Mouse (Mus musculus): ENCODE data around the gene Rnf2. TPM values are rescaled to one million over a fixed set of nuclear protein-coding genes. Genes with fewer than 3 reads are reported as not detected.
A peak's percentile ranks its signal among the peaks of the same experiment; 100 is the strongest.
"Not testable (repeated sequence)": the region's sequence is repeated elsewhere in the genome, so short reads cannot be mapped to it uniquely, and the experiment has no call there.

The Rnf2 gene
- total RNA-seq, 2 experiments from 2014 or later = 11.5 to 13.4 TPM

- intact Hi-C loops (cut with DNase I) = no loop called here
- no peak for DNase-seq
Measured at GRCm38 (mm10) chr1:151492419-151492818, 8.3 kb downstream of the Rnf2 start.

- intact Hi-C loops (cut with DNase I) = no loop called here
- DNase-seq = no peak
Measured at GRCm38 (mm10) chr1:151489806-151490205, 10.9 kb downstream of the Rnf2 start.

GRCm38 (mm10) chr1:151484754-151485153, 16.0 kb downstream of the Rnf2 start:
- no peak for DNase-seq
- intact Hi-C loops (cut with DNase I) = no loop called here

DNA sequence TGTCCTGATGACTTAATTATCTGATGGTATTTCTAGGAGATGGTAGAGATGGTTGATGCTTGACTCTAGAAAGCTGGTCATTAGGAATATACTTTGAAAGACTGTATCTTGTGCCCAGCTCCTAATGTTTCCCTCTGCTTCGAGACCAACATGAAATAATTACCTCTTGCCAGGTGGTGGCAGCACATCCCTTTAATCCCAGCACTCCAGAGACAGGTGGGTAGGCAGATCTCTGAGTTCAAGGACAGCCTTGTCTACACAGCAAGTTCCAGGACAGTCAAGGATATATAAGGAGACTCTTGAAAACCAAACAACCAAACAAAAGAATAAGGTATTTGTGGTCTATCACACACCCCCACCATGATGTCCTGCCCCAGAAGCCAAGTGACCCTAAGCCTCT, 17.2 kb downstream of the Rnf2 start:
- intact Hi-C loops (cut with DNase I) = no loop called here
- no peak for DNase-seq

- intact Hi-C loops (cut with DNase I) = no loop called here
- DNase-seq = no peak
Measured at GRCm38 (mm10) chr1:151482497-151482896, 18.3 kb downstream of the Rnf2 start.

DNA sequence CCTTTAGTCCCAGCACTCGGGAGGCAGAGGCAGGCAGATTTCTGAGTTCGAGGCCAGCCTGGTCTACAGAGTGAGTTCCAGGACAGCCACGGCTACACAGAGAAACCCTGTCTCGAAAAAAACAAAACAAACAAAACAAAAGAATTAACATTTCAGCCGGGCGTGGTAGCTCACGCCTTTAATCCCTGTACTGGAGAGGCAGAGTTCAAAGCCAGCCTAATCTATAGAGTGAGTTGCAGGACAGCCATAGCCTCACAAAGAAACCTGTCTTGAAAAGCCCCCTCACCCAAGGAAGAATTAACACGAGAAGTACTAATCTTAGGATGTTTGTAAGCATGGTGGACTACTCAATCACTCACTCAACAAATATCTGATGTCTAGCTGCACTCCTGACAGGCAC, 28.4 kb downstream of the Rnf2 start:
- DNase-seq; intact Hi-C loops (cut with DNase I): not testable (repeated sequence)

DNA sequence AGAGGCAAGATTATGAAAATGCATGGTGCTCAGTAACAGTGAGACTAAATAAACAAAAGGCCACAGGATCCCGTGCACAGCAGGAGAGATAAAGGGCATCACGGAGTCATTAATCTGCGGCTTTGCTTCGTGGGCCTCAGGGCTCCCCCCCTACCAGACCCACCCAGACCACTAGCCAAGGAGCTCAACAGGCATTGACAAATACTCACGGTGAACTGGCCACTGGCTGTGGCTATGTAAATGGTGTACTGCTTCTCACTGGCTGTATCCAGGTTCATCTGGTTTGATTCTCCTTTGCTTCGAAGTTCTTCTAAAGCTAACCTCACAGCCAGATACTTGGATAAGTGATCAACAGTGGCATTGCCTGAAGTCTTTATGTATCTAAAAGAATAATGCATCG, 29.3 kb downstream of the Rnf2 start:
- no peak for DNase-seq
- intact Hi-C loops (cut with DNase I) = no loop called here

DNA sequence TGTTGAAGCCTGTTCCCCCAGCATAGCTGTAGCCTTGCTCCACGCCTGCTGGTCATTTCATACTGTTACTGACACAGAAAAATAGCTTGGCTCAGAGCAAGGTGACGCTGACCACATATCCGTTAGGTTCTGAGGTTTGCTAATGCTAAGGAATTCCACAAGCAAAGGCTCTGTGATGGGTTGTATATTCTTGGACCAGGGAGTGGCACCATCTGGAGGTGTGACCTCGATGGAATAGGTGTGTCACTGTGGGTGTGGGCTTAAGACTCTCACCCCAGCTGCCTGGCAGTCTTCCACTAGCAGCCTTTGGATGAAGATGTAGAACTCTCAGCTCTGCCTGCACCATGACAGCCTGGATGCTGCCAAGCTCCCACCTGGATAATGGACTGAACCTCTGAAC, 34.2 kb downstream of the Rnf2 start:
- no peak for DNase-seq
- intact Hi-C loops (cut with DNase I) = no loop called here

DNA sequence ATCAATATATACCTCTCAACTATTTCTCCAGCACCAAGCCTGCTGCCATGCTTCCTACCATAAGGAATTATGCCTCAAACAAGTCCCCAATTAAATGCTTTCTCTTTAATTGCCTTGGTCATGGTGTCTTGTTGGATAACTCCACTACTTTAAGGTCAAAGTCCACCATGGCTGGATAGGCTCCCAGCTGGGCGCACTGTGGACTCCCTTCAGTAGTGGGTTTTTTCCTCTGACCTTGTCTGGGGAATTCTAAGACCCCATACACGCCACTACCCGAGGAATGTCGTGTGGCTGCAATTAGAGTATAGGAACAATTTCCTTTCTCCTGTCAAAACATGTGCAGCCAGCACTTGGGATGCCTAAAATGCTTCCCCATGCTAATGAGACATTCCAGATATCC, 35.8 kb downstream of the Rnf2 start:
- DNase-seq = no peak
- intact Hi-C loops (cut with DNase I) = no loop called here

GRCm38 (mm10) chr1:151461265-151461664, 39.5 kb downstream of the Rnf2 start:
- DNase-seq = no peak
- intact Hi-C loops (cut with DNase I) = no loop called here

DNA sequence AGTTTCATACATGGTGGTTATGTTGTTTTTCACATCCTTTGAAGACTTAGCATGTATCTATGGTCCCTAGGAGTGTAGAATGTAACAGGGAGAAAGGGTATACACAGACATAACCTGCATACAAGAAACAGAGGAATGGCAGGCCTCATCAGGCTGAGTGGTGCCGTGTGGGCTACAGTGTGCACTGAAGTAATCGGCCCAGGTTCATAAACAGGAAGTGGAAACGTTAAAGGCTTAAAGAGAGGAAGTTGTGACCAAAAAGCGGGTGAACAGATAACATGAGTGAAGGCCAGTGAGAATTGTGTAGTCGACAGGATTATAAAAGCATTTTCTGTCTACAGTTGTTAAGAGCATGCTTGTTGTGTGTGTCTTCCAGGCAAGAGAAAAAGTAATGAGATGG, 43.7 kb downstream of the Rnf2 start:
- DNase-seq = no peak
- intact Hi-C loops (cut with DNase I) = no loop called here

GRCm38 (mm10) chr1:151451946-151452345, 48.8 kb downstream of the Rnf2 start:
- intact Hi-C loops (cut with DNase I) = no loop called here
- no peak for DNase-seq

DNA sequence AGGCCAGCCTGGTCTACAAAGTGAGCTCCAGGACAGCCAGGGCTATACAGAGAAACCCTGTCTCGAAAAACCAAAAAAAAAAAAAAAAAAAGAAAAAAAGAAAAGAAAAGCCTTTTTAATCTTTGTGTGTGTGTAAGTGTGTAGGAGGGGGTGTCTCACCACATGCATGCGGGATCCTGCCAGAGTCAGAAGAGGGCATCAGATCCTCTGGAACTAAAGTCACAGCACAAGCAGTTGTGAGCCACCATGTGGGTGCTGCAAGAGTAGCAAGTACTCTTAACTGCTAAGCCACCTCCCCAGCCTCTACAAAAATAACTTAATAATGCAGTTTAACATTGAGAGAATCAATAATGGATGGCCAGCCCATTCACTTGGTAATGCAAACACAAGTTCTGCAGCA, 49.9 kb downstream of the Rnf2 start:
- DNase-seq = no peak
- intact Hi-C loops (cut with DNase I) = no loop called here

DNA sequence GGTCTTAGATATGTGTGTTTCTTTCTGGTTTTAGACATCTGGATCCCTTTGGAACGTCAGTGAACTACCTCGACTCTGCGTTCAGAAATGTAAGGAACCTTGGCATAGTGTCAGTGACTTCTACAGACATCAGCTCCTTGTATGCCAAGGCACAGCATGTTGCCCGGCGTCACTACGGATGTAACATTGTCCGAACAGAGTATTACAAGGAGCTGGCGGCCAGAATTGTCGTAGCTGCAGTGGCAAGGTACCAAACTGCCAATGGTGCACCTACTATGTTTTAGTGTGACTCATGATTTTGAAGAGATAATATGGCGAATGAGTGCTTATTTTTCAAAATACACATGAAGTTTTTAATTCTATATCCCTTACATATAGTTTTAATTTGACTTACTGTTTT, 50.9 kb downstream of the Rnf2 start:
- intact Hi-C loops (cut with DNase I) = no loop called here

DNA sequence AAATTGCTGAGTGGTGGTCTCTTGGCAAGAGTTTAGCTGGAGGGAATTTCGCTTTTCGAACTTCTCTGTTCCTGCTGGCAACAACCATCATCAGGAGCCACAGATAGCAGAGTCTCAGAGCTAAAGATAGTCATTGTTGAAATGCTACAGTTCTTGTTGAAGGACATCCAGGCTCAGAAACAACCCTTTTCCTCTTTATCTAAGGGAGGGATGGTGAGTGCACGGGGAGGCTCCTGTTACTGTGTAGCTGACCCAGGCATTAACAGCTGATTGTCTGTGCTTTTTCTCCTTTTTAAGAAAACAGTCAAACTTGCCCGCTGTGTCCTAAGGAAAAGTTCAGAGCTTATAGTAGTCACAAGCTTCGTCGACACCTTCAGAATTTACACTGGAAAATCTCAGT, 65.3 kb downstream of the Rnf2 start:
- intact Hi-C loops (cut with DNase I) = no loop called here
- no peak for DNase-seq

More for the DNA sequence above, 50.9 kb downstream of the Rnf2 start:
- DNase-seq = no peak

DNA sequence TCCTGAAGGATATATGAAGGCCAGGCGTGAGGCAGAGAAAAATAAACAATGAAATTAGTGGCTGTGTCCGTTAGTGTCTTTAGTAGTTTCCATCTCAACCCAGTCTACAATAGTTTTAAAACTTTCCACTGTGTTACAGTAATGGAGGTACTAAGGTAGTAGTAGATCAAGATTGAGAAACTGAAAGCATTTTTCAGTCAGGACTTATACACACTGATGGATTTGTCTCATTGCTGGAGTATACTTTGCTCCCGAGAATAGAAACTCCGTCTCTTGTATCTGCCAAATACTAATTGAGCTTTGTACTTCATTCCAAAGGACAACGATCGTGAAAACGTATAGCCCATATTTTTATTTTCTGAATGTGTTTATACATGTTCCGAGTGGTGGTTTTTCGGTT, 71.4 kb downstream of the Rnf2 start:
- intact Hi-C loops (cut with DNase I) = no loop called here

DNA sequence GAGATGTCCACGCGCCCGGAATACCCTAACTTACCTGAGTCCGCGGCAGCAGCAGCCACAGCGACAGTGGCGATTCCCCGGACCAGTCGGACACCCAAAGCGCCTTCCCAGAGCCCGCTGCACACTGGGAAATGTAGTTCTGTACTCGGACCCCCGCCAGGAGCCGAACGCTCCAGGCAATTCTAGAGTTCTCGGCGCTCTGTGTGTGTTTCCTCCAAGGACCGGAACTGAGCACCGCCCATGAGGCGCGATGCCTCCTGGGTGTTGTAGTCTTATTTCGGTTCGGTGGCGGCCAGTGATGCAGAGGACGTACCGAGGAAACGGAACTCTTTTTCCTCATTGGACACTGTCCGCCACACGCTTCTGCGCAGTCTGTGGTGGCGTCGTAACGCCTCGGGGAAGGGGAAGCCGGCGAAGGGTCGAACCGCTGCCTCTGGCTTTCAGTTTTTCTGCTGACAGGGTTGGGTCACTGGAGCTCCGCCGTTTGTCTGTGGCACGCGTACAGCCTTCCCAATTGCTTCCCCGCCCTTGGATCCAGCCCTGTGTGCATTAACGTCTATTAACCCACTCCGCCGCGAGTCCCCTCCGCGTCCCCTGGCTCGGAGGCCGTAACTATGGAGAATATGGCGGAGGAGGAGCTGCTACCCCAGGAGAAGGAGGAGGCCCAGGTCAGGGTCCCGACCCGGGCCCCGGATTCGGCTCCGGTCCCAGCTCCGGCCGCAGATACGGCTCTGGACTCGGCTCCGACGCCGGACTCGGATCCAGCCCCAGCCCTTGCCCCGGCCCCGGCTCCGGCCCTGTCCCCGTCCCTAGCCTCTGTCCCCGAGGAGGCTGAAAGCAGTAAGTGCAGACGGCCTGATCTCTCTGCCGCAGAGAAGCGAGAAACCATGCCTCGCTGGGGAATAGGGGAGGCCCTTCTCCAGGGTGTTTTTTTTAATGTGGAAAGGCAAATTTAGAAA, 72.2 kb downstream of the Rnf2 start, which contains the start of the genes Swt1 and Trmt1l:
TSS of gene Swt1 (minus strand) at position 193 of the 959 bp plus-strand sequence.
TSS of gene Trmt1l (plus strand) at position 280 of the 959 bp plus-strand sequence.
- DNase-seq = peak; percentile 97 to 98
- intact Hi-C loops (cut with DNase I) = no loop called here

More for the DNA sequence above, 71.4 kb downstream of the Rnf2 start:
- DNase-seq = no peak

DNA sequence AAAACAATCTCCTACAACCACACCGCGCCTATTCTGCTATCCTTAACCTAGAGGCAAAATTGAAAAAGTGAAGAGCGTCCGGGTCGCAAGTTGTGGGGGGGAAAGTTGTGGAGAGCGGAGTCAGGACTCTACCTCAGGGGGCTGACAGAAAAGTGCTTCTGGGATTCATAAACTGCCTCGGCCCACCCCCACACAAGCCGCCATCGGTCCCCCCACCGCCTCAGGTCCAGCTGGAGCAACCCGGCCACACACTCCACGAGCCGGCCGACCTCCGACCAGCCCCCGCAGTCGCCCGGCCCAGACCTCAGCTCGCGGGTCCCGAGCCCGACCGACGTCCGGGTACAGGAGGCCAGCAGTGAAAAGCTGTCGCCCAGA, 72.9 kb downstream of the Rnf2 start:
- intact Hi-C loops (cut with DNase I) = no loop called here
- DNase-seq = no peak

DNA sequence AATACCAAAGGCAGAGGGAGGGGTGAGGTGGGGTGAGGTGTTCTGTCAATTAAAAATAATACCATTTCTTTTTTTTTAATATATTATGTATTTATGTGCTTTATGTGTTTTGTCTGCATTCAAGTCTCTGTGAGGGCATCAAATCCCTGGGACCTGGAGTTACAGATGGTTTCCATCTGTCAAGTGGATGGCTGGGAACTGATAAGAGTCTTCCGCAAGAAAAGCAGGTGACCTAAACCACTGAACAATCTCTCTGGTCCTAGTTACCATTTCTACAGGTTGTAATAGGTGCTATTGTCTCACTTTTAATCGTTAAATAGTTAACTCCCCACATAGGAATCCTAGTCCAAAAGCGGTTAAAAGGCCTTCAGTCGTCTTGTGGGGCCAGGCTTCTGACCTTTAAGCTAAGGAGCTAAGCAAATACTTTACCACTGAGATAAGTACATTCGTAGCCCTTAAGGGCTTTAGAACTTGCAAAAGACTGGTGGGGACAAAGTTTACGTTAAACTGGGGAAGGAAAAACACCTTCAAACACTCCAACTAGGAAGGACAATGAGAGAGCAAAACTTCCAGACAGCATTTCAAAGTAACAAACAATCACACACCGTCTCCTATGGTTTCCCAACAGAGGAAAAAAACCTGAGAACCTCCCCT, 73.7 kb downstream of the Rnf2 start:
- DNase-seq = no peak
- intact Hi-C loops (cut with DNase I) = no loop called here

DNA sequence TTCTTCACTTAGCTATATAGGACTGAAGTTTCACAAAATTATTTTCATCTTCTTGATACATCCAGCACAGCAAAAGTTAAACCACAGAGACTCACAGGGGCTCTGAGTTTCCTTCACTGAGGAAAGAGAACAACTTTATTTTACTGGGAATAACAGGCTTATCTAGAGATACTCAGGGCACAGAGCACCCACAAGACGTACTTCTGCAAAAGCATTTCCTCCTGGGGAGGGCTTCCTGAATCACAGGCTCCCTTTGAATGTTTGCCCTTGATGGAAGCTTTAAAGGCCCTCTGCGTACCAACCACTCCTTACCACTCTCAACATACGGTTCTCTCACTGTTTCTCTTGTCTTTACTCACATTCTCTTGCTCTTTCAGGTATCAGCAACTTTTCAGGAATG, 78.6 kb downstream of the Rnf2 start:
- intact Hi-C loops (cut with DNase I) = no loop called here
- DNase-seq = no peak

DNA sequence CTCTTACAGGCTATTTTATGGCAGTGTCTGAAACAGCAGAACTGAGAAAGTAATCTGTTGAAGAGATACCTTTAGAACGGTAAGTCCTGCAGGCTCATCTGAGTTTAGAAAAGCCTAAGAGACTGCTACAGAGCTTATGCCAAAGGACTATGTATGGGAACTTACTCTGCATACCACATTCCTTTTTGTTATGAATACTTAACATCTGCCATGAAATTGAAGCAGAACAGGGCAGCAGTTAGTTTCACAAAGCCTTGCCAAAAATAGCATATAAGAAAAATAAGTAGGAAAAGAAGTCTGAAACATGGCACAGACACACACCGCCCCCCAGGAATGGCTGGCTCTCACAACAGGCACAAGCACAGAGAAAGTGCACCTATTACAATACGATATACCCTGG, 90.9 kb downstream of the Rnf2 start:
- intact Hi-C loops (cut with DNase I) = no loop called here
- DNase-seq = no peak

Measured in gastrocnemius, postnatal 36 days (tissue).